Mouse (Mus musculus) spleen, postnatal 10 days (tissue): Measurements from ENCODE around the gene Scn5a.

Experiments used
- DNase-seq, 2 experiments: peaks; one replicate each; pipeline ENCODE4 v3.0.0; 2021 to 2022; ENCODE audit warnings: low spot score in 2 of 2

Gene Scn5a

GRCm38 (mm10) chr9:119504981-119505658, 73.7 kb downstream of the Scn5a start:
- DNase-seq, result no peak

- no peak for DNase-seq
Observed at GRCm38 (mm10) chr9:119503613-119504012, 75.2 kb downstream of the Scn5a start.

DNA sequence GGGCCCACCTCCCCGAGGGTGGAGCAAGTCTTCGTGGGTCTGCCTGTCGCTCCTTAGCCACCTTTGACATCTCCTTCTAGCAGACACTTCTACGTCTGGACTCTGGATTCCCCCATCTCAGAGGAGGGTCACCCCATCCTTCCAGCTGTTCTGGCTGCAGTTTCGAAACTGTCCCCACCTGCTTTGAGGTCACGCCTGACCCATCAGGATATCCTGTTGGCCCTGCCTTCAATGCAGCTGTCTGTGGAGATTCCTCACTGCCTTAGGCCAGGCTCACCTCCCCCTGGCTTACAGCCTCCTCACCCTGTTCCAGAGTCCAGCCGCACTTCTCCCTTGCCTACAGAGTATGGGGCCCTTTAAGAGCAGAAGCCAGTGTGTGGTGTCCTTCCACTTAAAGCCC, 79.9 kb downstream of the Scn5a start:
- no peak for DNase-seq

GRCm38 (mm10) chr9:119498247-119498607, 80.6 kb downstream of the Scn5a start:
- DNase-seq, result no peak

- no peak for DNase-seq
Observed at GRCm38 (mm10) chr9:119497546-119498246, 81.1 kb downstream of the Scn5a start.

DNA sequence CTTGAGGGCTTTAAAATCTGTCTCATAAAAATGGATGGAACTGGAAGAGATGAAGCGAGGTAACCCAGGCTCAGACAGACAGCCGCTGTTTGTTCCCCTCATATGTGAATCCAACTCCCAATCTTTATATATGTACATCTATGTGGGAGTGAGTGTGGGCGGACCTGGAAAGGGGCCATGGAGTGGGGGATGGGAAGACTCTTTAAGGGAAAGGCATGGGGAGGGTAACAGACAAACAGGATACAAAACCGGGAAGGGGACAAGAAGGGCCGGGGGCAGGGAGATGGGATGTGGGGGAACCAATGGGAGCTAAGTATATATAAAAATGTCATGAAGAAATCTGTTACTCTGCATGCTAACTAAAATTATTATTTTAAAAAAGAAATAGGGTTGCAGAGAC, 81.9 kb downstream of the Scn5a start:
- DNase-seq, result no peak

DNA sequence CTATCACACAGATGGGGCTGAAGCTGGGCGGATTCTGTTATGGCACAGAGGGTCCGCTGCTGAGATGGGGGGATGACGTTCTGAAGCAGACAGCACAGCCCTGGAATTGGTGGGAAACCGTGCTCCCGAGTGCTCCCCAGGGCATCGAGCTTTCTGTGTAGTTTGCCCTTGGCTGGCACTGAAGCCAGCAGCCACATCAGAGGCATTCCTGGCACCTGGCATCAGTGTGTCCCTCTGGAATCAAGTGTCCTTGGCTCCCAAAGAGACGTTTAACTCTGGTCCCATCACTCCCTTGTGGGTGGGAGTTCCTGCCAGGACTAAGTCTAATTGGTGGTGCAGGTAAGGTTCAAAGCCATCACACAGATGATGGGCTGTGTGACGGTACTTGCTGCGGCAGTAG, 82.5 kb downstream of the Scn5a start:
- DNase-seq, result no peak

- DNase-seq, result no peak
Observed at GRCm38 (mm10) chr9:119484868-119485267, 93.9 kb downstream of the Scn5a start.

- DNase-seq, result no peak
Observed at GRCm38 (mm10) chr9:119484420-119484819, 94.4 kb downstream of the Scn5a start.

- no peak for DNase-seq
Observed at GRCm38 (mm10) chr9:119483554-119484353, 95.1 kb downstream of the Scn5a start.

GRCm38 (mm10) chr9:119481612-119482011, 97.2 kb downstream of the Scn5a start:
- DNase-seq, result no peak

DNA sequence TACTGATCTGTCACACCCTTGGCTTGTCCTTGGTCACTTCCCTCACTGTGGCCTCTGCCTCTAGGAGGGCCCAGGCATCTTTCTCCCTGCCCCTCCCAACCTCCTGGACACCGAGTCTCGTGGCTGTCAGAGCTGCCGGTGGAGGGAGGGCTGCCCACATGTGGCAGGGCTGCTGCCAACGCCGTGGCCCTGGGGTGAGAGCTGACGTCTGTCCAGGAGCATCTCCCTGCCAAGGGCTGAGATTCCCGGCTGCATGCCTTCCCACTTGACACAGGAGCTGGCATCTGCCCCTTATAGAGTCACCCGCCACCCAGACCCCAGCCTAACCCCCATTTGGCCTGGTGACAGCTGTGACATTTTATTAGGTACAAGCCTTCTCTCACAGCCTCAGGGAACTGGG, 99.5 kb downstream of the Scn5a start:
- DNase-seq, result no peak

- DNase-seq, result no peak
Observed at GRCm38 (mm10) chr9:119478345-119478744, 100.5 kb downstream of the Scn5a start.

GRCm38 (mm10) chr9:119477754-119478153, 101.1 kb downstream of the Scn5a start:
- no peak for DNase-seq

DNA sequence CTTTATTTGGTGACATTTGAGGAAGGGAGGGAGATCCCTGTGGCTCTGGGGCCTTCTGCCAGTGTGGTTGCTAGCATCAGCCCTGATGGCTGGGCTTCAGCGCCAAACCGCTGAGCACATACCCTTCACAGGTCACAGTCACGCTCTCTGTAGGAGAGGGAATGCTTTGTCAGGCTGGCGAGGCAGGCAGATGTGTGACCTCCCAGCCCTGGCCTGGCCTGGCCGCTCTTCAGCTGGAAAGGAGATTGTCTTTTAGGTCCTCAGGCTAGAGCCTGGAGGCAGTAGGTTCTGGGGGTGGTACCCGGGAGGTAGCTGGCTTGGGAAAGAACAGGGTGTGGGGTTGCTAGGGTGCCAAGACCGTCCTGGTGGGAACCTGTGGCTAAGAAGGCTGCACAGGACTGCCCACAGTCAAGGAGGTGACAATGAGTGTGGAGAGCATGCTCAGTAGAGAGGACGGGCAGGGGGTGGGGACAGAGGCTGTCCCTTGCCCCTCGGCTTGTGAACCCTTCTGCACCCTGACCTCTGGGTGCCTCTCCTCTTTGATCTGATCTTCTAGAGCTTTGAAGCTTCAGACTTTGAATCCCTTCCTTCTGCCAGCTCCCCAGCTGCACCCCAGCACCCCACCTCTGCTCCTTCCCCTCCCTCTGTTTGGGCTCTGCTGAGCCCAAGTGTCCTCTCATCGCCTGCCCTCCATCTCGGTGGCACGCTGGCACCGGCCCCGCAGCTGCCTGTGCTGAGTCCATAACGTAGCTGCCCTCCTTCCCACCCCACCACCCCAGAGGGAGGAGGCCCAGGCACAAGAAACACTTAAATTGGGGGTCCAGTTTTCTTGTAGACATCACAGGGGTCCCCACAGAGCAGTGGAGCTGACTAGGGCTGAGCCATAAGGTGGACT, 103.9 kb downstream of the Scn5a start:
- DNase-seq, result no peak

DNA sequence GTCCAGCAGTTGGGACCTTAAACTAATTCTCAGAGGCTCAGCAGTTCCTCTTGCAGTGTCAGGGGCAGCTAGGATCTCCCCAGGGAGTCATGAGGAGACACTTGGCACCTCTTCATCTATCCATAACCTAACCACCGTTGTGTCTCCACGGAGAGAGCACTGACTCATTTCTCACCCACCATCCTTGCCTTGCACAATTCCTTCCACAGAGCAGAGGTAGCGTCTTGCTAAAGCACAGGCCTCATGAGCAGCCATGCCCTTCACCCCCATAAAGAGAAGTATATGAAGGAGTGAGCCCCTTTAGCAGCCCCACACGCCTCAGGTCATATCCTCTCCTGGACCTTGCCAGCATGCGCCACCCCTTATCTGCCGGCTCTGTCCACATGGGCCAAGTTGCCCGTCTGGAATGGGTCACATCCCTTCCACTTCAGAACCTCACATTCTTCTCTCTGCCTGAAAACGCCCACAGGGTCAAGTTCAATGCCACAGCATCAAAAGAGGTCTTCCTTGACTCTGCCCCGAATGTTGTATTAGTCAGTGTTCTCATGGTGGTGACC, 105.1 kb downstream of the Scn5a start:
- peak in 1 of 2 experiments; percentile 13 for DNase-seq

- no peak for DNase-seq
Observed at GRCm38 (mm10) chr9:119473011-119473410, 105.8 kb downstream of the Scn5a start.

DNA sequence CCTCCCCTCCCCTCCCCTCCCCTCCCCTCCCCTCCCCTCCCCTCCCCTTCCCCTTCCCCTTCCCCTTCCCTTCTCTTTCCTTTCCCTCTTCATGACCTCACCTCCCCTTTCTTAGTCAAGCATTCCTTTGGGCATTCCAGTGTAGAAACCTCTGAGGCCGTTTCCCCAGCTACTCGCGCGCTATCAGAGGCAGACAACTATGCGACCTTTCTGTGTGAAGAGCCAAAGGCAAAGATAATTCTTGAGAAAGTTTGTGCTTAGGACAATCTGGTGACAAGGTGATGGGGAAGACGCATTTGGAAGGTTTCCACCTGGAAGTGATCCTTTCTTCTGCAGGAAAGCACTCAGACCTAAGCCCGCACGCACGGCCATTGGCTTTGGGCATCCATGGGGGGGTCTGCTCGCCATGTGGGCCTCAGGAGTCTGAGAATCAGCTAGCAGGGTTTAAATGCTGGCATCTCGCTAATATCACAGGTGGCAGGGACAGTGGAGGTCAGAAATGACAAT, 106.4 kb downstream of the Scn5a start:
- DNase-seq, result no peak

DNA sequence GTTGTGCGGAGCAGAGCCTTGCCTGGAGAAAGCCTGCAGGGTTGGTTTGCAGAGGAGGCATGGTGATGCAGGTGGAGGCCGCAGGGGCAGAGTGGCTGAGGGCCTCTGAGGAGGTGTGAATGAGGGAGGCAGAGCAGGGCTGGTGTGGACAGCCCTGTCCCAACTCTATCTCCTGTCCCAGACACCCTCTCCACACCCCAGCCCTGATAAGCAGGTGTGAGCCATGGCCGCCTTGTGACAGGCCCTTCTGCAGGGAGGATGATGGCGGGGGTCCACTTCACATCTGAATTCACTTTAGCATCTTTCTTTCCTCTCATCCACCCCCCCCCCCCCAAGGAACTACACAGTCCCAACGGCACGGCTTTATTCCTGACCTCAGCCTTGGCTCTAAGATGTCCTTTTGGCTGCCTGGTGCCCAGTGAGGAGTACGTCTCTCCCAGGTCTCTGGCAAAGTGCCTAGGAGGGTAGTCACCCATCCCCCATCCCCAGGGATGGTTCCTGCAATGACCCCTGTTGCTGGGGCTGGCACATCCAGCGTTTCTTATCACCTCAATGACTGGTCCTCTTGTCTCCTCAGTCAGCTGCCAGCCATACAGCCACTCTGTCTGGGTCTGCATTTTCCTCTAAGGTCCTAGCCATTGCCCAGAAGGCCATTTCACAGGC, 109.0 kb downstream of the Scn5a start:
- peak; percentile 53 to 73 for DNase-seq

- DNase-seq, result no peak
Observed at GRCm38 (mm10) chr9:119465595-119465994, 113.2 kb downstream of the Scn5a start.

- no peak for DNase-seq
Observed at GRCm38 (mm10) chr9:119465056-119465455, 113.8 kb downstream of the Scn5a start.
